Mouse (Mus musculus) midbrain, embryonic 15.5 days (tissue): Measurements from ENCODE around the gene Vps13c. TPM values are rescaled to one million over a fixed set of nuclear protein-coding genes. Genes with fewer than 3 reads are reported as not detected.

ENCODE experiments used
- ATAC-seq: fragments of 200-750 bp; cut with Nextera tagmentation; replicated peaks from 2 replicates; pipeline ENCODE4 v1.8.0; 2017; ENCODE audit warnings: moderate TSS enrichment
- H3K27ac ChIP-seq: fragments of 300-500 bp; sonication (generic); 2 replicates; pipeline ENCODE4 v1.5.1; 2015; ENCODE audit warnings: mild to moderate bottlenecking, inconsistent platforms
- H3K27me3 ChIP-seq: fragments of 300-500 bp; sonication (generic); replicated peaks from 2 replicates; pipeline ENCODE4 v1.6.1; 2015; ENCODE audit warnings: inconsistent platforms
- H3K36me3 ChIP-seq: fragments of 300-500 bp; sonication (generic); replicated peaks from 2 replicates; pipeline ENCODE4 v1.6.1; 2015; ENCODE audit warnings: inconsistent platforms
- H3K4me1 ChIP-seq: fragments of 300-500 bp; sonication (generic); 2 replicates; pipeline ENCODE4 v1.6.1; 2015; ENCODE audit warnings: inconsistent platforms
- H3K4me2 ChIP-seq: fragments of 300-500 bp; sonication (generic); 2 replicates; pipeline ENCODE4 v1.6.1; 2015; ENCODE audit warnings: inconsistent platforms, mild to moderate bottlenecking, moderate library complexity
- H3K4me3 ChIP-seq: fragments of 300-500 bp; sonication (generic); 2 replicates; pipeline ENCODE4 v1.5.1; 2015; ENCODE audit warnings: mild to moderate bottlenecking, inconsistent platforms
- H3K9ac ChIP-seq: fragments of 300-500 bp; sonication (generic); 2 replicates; pipeline ENCODE4 v1.6.1; 2015; ENCODE audit warnings: mild to moderate bottlenecking, inconsistent platforms
- H3K9me3 ChIP-seq: fragments of 300-500 bp; sonication (generic); 2 replicates; pipeline ENCODE4 v1.6.1; 2016; ENCODE audit warnings: inconsistent platforms
- WGBS: fragments of 180-500 bp; shearing (Covaris S2); methylation state at CpG from one replicate; pipeline ENCODE4 v1.1.7; 2015; ENCODE audit warnings: mixed read lengths; 5-methylcytosine and 5-hydroxymethylcytosine counted together
- polyA plus RNA-seq: library from polyadenylated mRNA; unstranded; fragments of >200 nt; fragmentation: Nextera tagmentation; extraction: Ambion mirVana; gene quantifications from 2 replicates; pipeline ENCODE4 v1.2.1, GENCODE M21; 2015

The Vps13c gene
- polyA plus RNA-seq, 1 experiment from 2014 or later, result 12.8 TPM

DNA sequence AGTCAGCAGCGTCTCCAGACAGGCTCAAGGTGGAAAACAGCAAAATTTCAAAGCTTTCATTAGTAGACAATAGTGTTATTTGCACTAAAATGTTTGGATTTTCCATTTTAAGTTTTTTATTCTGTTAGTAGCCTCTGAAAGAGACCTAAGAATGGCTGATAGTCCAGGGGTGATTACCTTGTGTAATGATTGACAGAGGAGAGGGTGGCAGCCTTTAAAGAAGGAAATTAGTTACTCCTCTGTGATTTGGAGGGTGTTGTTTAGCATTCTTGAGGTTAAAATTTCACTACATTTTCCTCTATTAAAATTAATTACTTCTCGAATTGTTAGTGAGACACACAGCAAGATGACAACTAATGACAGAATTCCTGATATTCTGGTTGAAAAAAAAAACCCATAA is 2.9 kb upstream of the Vps13c start:
- H3K4me1 ChIP-seq, result peaks cover 8% of the 10 kb centered on the region
- peaks cover 15% of the 10 kb centered on the region for H3K27me3 ChIP-seq
- no peak overlapping the region for H3K4me3 ChIP-seq
- no peaks in the 10 kb centered on the region for H3K9me3 ChIP-seq
- 76% methylated on average over 2 of the region's 2 CpGs for WGBS
- H3K9ac ChIP-seq, result no peak overlapping the region
- no peak for ATAC-seq
- H3K27ac ChIP-seq, result no peak overlapping the region
- H3K4me2 ChIP-seq, result no peak overlapping the region
- H3K36me3 ChIP-seq, result no peaks in the 10 kb centered on the region

DNA sequence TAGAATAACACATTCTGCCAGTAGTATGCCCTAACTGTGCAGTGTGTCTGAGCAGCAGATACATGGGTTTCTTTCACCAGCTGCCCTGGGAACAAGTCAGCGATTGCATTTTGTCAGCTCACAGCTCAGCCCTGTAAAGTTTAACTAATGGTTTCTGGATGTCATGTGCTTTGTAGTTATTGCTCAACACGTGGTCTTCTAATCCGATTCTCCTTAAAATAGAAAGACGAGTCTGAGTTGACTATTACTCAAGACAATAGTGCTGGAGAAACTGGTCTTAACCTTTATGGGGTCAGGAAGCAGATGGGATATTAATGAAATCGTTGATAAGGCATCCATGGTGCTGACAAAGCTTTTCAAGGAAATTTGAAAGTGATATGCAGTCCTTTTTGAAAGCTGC is 2.6 kb downstream of the Vps13c start:
- H3K4me1 ChIP-seq, result peaks cover 6% of the 10 kb centered on the region; the same call in 1 of the 2 replicates
- H3K27ac ChIP-seq, result no peak overlapping the region
- 82% methylated on average over 5 of the region's 5 CpGs for WGBS
- no peaks in the 10 kb centered on the region for H3K9me3 ChIP-seq
- H3K4me3 ChIP-seq, result no peak overlapping the region
- no peak overlapping the region for H3K9ac ChIP-seq
- no peak for ATAC-seq
- no peak overlapping the region for H3K4me2 ChIP-seq
- H3K27me3 ChIP-seq, result no peaks in the 10 kb centered on the region
- no peaks in the 10 kb centered on the region for H3K36me3 ChIP-seq

- 85% methylated on average over 4 of the region's 4 CpGs for WGBS
- no peak overlapping the region for H3K4me3 ChIP-seq
- no peak overlapping the region for H3K9ac ChIP-seq
- peaks cover 6% of the 10 kb centered on the region; the same call in 1 of the 2 replicates for H3K4me1 ChIP-seq
- H3K9me3 ChIP-seq, result no peaks in the 10 kb centered on the region
- no peaks in the 10 kb centered on the region for H3K36me3 ChIP-seq
- H3K27me3 ChIP-seq, result no peaks in the 10 kb centered on the region
- no peak overlapping the region for H3K4me2 ChIP-seq
- no peak overlapping the region for H3K27ac ChIP-seq
- ATAC-seq, result no peak
Observed at GRCm38 (mm10) chr9:67845012-67845411, 4.8 kb downstream of the Vps13c start.

DNA sequence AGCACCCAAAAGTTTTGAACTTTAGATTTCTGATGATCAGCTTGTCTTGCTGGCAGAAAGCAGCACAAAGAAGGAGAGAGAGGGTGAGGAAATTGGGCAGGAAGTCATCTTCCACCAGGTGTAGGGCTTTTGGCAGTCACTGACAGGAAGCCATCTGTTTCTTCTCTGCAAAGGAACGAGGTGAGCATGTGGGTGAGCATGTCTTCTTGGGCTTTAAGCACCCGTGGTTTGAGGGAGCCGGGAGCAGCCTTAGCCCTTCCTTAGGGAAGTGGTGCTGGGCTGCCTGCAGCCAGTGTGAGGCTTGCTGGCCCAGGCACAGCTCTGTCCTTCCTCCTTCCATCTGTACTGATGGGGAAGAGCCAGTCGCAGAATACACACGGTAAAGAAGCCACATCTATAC is 5.5 kb downstream of the Vps13c start:
- H3K9me3 ChIP-seq, result no peaks in the 10 kb centered on the region
- H3K36me3 ChIP-seq, result no peaks in the 10 kb centered on the region
- H3K27ac ChIP-seq, result no peak overlapping the region
- no peaks in the 10 kb centered on the region for H3K27me3 ChIP-seq
- no peak for ATAC-seq
- peaks cover 6% of the 10 kb centered on the region; the same call in 1 of the 2 replicates for H3K4me1 ChIP-seq
- H3K4me3 ChIP-seq, result no peak overlapping the region
- no peak overlapping the region for H3K9ac ChIP-seq
- H3K4me2 ChIP-seq, result no peak overlapping the region
- whole genome bisulfite sequencing, result 93% methylated on average over 5 of the region's 5 CpGs

DNA sequence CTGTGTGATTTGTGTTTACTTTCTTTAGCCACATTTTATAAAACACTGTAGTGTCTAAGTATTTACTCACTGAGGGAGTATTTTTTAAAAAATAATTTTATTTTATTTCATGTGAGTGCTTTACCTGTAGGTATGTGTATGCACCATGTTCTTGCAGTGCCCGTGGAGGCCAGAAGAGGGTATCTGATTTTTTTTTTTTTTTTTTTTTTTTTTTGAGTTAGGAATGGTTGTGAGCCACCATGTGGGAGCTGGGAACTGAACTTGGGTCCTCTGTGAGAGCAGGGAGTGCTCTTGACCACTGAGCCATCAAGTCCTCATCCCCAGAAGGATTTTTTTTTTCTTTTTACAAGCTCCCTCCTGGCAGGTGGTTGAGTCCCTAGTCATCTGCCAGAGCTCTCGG is 5.9 kb downstream of the Vps13c start:
- ATAC-seq, result no peak
- 94% methylated on average over 2 of the region's 2 CpGs for WGBS
- Histone ChIP-seq H3K27me3 (no peaks in the 10 kb centered on the region), H3K9ac (no peak overlapping the region), H3K4me1 (peaks cover 2% of the 10 kb centered on the region; the same call in 1 of the 2 replicates), H3K4me3 (no peak overlapping the region), H3K36me3 (no peaks in the 10 kb centered on the region), H3K9me3 (no peaks in the 10 kb centered on the region), H3K4me2 (no peak overlapping the region), H3K27ac (no peak overlapping the region)

DNA sequence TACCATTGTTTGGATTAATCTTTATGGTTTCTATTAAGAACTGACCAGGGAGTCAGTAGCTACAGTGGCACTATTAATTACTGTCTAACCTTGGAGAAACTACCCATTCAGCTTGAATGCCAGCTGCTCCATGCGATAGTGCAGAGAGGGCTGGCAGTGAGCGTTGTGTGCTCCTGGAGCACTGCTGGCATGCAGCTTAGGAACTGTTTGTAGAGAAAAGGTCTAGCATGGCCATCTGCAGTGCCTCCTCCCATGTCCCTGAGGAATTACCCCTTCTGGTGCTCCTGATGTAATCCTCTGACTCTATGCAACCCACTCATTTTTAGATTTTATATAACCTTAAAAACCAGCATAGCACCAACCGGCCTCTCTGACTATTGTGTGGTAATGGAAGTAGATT is 7.4 kb downstream of the Vps13c start:
- WGBS, result 86% methylated on average over 3 of the region's 3 CpGs
- no peak overlapping the region for H3K9ac ChIP-seq
- no peak overlapping the region for H3K4me3 ChIP-seq
- H3K36me3 ChIP-seq, result no peaks in the 10 kb centered on the region
- no peak overlapping the region for H3K4me2 ChIP-seq
- no peak overlapping the region for H3K27ac ChIP-seq
- H3K27me3 ChIP-seq, result no peaks in the 10 kb centered on the region
- no peaks in the 10 kb centered on the region for H3K4me1 ChIP-seq
- no peak for ATAC-seq
- H3K9me3 ChIP-seq, result no peaks in the 10 kb centered on the region

DNA sequence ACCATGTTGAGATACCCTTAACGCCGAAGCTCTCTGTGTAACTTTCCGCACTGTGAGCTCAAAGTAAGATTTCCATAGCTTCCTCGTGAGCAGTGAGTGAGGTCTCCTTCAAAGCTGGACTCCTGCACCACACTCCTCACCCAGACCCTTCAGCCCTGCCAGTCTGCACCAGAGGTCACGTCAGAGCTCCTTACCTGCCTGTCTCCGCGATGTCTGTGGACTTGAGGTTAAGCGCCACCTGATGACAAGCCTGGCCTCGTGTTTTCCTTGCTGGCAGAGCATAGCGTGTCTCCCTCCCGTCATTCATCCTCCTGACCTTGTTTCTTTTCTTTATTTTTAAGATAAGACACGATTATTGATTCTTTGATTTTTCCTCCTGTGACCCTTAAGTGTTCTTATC is 9.2 kb downstream of the Vps13c start:
- WGBS, result 86% methylated on average over 12 of the region's 12 CpGs
- Histone ChIP-seq H3K27me3 (no peaks in the 10 kb centered on the region), H3K9ac (no peak overlapping the region), H3K4me2 (no peak overlapping the region), H3K4me1 (no peaks in the 10 kb centered on the region), H3K27ac (no peak overlapping the region), H3K9me3 (no peaks in the 10 kb centered on the region), H3K36me3 (no peaks in the 10 kb centered on the region), H3K4me3 (no peak overlapping the region)
- ATAC-seq, result no peak

- 95% methylated on average over 3 of the region's 3 CpGs for WGBS
- Histone ChIP-seq H3K4me2 (no peak overlapping the region), H3K27ac (no peak overlapping the region), H3K9ac (no peak overlapping the region), H3K4me3 (no peak overlapping the region), H3K9me3 (no peaks in the 10 kb centered on the region), H3K36me3 (peaks cover 3% of the 10 kb centered on the region; the same call in 1 of the 2 replicates), H3K4me1 (no peaks in the 10 kb centered on the region), H3K27me3 (no peaks in the 10 kb centered on the region)
- ATAC-seq, result no peak
Observed at GRCm38 (mm10) chr9:67849846-67850245, 9.7 kb downstream of the Vps13c start.

- H3K27ac ChIP-seq, result no peak overlapping the region
- H3K36me3 ChIP-seq, result peaks cover 10% of the 10 kb centered on the region; the same call in 1 of the 2 replicates
- no peak for ATAC-seq
- no peak overlapping the region for H3K4me2 ChIP-seq
- no peak overlapping the region for H3K4me3 ChIP-seq
- no peaks in the 10 kb centered on the region for H3K9me3 ChIP-seq
- no peaks in the 10 kb centered on the region for H3K4me1 ChIP-seq
- H3K27me3 ChIP-seq, result no peaks in the 10 kb centered on the region
- 80% methylated on average over 4 of the region's 4 CpGs for WGBS
- H3K9ac ChIP-seq, result no peak overlapping the region
Observed at GRCm38 (mm10) chr9:67851150-67851549, 11.0 kb downstream of the Vps13c start.

DNA sequence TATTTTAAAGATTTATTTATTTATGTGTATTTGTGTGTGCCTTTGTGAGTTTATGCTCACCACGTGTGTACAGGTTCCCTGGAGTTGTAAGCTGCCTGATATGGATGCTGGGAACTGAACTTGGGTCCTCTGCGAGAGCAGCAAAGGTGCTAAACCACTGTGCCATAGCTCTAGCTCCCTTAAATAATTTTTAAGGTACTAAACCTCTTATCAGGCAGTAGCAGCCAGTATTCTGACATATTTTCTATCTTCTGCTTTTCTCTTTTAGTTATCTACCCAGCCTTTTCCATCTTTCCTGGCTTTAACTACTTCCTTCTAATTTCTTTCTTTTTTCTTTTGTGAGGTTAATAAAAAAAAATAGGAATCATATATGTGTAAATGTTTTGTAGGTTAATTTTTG is 20.1 kb downstream of the Vps13c start:
- Histone ChIP-seq H3K4me3 (no peak overlapping the region), H3K4me1 (no peaks in the 10 kb centered on the region), H3K27me3 (no peaks in the 10 kb centered on the region), H3K9ac (no peak overlapping the region), H3K36me3 (peaks cover 3% of the 10 kb centered on the region; the same call in 1 of the 2 replicates), H3K9me3 (no peaks in the 10 kb centered on the region), H3K27ac (no peak overlapping the region), H3K4me2 (no peak overlapping the region)
- no peak for ATAC-seq
- 84% methylated on average over 2 of the region's 2 CpGs for WGBS

- Histone ChIP-seq H3K36me3 (no peaks in the 10 kb centered on the region), H3K9me3 (no peaks in the 10 kb centered on the region), H3K27me3 (no peaks in the 10 kb centered on the region), H3K4me2 (no peak overlapping the region), H3K4me3 (no peak overlapping the region), H3K27ac (no peak overlapping the region), H3K4me1 (no peaks in the 10 kb centered on the region), H3K9ac (no peak overlapping the region)
- no peak for ATAC-seq
- WGBS, result 94% methylated on average over 5 of the region's 5 CpGs
Observed at GRCm38 (mm10) chr9:67863332-67863731, 23.1 kb downstream of the Vps13c start.

GRCm38 (mm10) chr9:67864011-67864410 is 23.8 kb downstream of the Vps13c start:
- 55% methylated on average over 4 of the region's 4 CpGs for WGBS
- H3K4me3 ChIP-seq, result no peak overlapping the region
- no peak overlapping the region for H3K4me2 ChIP-seq
- H3K27ac ChIP-seq, result no peak overlapping the region
- no peaks in the 10 kb centered on the region for H3K9me3 ChIP-seq
- no peaks in the 10 kb centered on the region for H3K27me3 ChIP-seq
- no peaks in the 10 kb centered on the region for H3K36me3 ChIP-seq
- no peaks in the 10 kb centered on the region for H3K4me1 ChIP-seq
- no peak overlapping the region for H3K9ac ChIP-seq
- no peak for ATAC-seq

- Histone ChIP-seq H3K27ac (no peak overlapping the region), H3K9ac (no peak overlapping the region), H3K4me3 (no peak overlapping the region), H3K27me3 (no peaks in the 10 kb centered on the region), H3K4me2 (no peak overlapping the region), H3K4me1 (no peaks in the 10 kb centered on the region), H3K9me3 (no peaks in the 10 kb centered on the region), H3K36me3 (no peaks in the 10 kb centered on the region)
- ATAC-seq, result no peak
- WGBS, result 74% methylated on average over 7 of the region's 7 CpGs
Observed at GRCm38 (mm10) chr9:67865411-67865810, 25.2 kb downstream of the Vps13c start.
